Mouse (Mus musculus) thymus, postnatal 10 days (tissue): ENCODE data around the gene Bsx.

Source experiments
- DNase-seq, 2 experiments: peaks; one replicate each; pipeline ENCODE4 v3.0.0; 2021; ENCODE audit warnings: low spot score in 2 of 2

Gene Bsx

GRCm38 (mm10) chr9:40889389-40889788, 15.5 kb downstream of the Bsx start:
- no peak for DNase-seq

- DNase-seq, result no peak
These were observed 18.5 kb downstream of the Bsx start for GRCm38 (mm10) chr9:40892456-40892855.

GRCm38 (mm10) chr9:40907413-40907812, 33.5 kb downstream of the Bsx start:
- no peak for DNase-seq

- DNase-seq, result no peak
These were observed 34.5 kb downstream of the Bsx start for GRCm38 (mm10) chr9:40908411-40908810.

- no peak for DNase-seq
These were observed 35.0 kb downstream of the Bsx start for GRCm38 (mm10) chr9:40908915-40909314.

GRCm38 (mm10) chr9:40917871-40918613, 44.1 kb downstream of the Bsx start:
- DNase-seq, result no peak

GRCm38 (mm10) chr9:40927351-40927980, 53.5 kb downstream of the Bsx start:
- no peak for DNase-seq
